Mouse (Mus musculus): Measurements from ENCODE around the gene Tesk2.
A peak's percentile ranks its signal among the peaks of the same experiment; 100 is the strongest.

Tesk2 gene

DNA sequence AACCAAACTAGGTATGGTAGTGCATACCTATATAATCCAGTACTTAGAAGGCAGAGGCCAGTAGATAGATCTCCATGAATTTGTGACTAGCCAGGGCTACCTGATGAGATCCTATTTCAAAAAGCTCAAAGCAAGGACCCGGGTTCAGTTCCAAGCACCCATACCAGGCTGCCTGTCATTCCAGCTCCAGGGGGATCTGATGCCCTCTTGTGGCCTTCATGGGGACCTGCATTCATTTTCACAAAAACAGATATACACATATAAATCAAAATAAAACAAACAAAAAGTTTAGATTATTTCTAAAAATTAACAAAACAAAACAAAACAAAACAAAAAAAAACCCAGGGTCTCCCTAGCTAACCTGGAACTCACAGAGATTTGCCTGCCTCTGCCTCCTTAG lies 65.8 kb downstream of the Tesk2 start:
- no peak for DNase-seq (ENCODE audit: extremely low read depth, insufficient read length, low spot score)

DNA sequence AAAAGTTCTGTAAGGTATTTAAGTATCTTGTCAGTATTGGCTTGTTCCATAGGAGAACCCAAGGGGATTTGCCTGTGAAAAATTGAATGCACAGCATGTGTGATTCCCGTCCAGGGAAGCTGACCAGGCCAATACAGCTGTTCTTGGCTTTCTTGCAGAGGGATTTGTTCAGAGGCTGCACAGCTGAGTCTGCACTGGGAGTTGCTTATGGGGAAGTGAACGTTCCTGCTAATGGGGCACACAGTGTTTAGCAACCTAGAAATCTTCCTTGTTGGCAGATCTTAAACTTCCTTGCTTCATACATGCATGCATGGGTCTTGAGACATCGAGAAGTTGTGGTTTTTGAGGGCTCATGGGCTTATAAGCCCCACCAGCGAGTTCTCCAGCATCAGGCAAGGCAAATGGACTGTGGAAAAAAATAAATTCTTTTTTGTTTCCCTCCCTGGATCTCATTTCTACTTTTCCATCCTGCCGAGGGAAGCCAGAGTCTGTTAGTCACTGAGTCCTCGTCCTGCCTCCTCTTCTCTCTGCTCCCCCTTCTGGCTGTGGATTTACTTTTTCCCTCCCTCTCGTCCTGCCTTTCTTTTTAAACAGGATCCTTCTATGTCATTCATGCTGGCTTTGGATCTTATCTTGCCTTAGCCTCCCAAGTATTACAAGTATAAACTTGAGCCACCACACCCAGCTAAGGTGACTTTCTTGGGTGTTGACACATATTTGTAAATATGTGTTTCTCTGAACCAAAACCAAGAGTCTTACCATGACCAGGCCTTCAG lies 67.4 kb downstream of the Tesk2 start:
- peak; percentile 37 for DNase-seq (ENCODE audit: extremely low read depth, insufficient read length, low spot score)

DNA sequence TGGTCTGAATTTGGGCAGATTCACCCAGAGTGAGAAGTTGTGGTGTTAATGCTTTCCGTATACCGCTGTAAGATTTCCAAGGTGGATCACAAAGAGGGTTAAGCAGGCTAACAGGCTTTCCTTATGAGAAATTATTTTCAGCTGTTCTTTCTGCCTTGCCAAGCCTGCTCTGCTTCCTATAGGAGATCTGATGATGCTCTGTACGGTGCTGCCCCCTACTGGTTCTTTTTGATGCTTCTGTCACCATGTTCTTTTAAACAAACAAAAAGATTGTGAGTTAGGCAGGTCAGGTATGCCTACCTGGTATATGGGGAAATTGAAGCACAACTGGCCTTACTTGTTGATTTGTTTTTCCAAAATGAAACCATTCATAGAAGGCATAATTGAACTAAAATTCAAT lies 68.2 kb downstream of the Tesk2 start:
- peak; percentile 29 for DNase-seq (ENCODE audit: extremely low read depth, insufficient read length, low spot score)

DNA sequence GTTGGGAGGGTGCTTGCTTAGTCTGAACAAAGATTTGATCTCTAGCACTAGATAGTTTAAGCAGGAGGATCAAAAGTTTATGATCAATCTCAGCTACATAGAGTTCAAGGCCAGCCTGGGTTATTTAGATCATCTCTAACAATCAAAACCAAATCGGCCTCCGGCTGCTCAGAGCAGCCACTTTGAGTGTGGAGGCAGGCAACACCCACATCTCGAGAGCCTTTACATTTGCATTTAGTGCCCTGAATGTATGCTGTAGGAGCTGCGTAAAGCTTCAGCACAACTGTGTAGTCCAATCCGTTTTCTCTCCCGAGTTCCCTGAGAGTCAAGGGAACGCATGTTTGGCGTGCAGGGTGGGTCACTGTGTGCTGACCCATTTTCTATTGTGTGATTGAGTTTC lies 71.7 kb downstream of the Tesk2 start:
- DNase-seq (ENCODE audit: extremely low read depth, insufficient read length, low spot score): no peak

DNA sequence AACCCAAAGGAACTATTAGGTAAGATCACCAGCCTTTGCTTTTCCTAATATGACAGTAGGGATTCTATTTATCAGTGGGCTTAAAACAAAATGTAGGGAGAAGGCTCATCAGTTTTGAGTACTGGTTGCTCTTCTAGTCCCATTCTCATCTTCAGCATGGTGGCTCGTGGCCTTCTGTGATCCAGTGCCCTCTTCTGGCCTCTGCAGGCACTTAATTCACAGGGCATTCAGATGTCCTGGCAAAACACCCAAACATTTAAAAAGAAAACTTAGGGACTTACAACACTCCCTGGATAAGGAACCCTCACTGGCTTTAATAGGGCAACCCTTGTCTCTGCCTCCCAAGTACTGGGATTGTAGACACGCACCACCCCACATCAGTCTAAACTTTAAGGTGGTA lies 73.5 kb downstream of the Tesk2 start:
- DNase-seq (ENCODE audit: extremely low read depth, insufficient read length, low spot score): no peak

DNA sequence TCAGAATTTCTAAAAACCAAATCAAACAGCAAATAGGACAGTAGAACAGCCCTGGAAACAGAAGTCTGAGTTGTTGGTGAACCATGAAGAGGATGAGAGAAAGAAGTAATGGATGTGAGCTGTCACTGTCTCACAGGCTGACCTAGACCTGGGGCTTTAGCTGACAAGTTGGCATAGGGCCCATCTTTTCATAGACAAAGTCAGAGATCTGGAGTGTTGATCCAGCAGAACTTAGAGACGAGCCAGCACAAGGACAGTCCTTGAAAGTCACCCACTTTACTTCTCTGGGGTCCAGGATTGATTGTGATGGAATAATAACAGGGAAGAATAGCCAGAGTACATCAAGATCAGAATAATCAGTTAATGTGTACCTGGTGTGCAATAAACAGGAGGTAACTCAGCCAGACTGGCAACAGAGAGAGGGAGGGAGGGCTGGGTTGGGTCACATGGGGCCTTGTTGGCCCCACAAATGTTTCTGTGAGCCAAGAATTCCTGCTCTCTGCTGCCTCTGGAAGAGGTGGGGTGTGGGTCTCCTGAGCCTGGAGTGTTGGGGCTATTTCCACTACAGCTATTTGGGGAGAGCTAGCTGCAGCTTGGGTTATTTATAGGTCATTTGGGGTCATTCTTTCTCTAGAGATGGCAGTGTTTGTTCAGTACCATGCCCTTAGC lies 75.8 kb downstream of the Tesk2 start:
- no peak for DNase-seq (ENCODE audit: extremely low read depth, insufficient read length, low spot score)

DNA sequence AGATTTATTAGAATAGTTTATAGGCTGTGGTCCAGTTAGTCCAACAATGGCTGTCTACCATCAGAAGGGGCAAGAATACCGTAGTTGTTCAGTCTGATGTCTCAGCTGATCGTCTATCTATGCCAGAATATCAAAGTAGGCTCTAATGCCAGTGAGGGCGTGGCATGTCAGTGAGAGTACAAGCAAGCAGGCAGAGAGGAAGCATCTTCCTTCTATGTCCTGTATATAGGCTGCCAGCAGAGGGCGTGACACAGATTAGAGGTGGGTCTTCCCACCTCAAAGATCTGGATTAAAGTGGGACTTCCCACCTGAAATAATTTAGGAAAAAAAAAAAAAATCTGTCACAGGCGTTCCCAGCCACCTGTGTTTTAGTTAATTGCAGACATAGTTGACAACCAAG lies 79.2 kb downstream of the Tesk2 start:
- DNase-seq (ENCODE audit: extremely low read depth, insufficient read length, low spot score): no peak

DNA sequence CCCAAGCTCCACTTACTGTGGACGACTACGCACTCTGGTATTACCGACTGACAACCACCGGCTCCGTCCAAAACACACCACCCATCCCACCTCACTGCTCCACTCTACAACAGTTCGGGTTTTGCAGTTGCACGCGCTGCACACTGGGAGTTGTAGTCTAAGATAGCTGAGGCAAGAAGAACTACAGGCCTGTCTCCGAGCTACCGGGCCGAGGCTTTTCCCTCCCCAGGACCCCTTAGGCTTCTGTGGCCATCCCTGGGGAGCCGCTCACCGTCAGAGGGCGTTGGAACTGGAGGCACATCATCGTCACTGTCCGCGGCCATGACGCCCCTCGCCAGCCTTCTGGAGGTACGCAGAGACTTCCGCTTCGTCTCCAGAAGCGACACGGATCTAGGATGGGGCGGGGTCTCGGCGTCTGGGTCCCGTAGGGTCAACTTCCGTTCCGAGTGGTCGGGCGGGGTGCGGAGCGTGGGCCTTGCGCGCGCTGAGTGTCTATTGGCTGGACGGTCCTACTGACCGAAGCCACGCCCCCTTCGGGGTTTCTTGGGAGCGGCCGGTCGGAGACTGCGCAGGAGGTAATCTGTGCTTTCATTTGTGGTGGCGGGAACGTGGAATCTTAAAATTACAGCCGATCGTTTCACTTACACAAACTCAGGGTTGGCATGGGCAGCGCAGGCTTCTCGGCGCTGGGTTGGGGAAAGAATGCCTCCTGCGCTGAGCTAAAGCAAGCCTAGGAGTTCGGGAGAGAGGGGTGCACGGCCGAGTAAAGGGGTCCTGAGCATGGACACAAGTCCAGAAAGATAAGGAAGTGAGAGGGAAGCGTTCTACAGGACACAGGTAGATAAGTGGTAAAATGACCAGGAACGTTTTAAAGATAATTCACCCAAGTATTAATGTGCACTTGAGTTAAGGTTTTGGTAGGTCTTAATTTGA lies 86.7 kb downstream of the Tesk2 start, which contains the start of the genes Toe1 and Mutyh:
TSS of gene Toe1 (minus strand) at position 444 of the 933 bp plus-strand sequence.
TSS of gene Mutyh (plus strand) at position 527 of the 933 bp plus-strand sequence.
- DNase-seq (ENCODE audit: extremely low read depth, insufficient read length, low spot score): peak; percentile 98

DNA sequence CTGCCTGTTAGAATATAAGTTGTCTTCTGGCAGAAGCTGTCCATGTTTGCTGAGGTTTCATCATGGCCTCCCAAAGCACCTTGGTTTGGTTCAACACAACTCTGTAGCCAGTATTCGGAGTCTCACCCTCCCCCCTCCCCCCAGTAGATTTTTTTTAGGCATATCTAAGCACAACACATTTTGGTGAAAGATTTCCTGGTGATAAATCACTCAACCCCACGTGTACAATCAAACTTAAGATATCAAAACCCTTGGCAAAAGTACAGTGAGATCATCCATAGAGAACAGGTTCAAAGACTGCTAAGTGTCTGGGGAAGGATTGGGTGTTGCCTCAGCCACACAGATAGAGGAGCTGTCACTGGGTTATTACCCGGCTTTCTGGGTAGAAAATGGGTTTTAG lies 90.3 kb downstream of the Tesk2 start:
- no peak for DNase-seq (ENCODE audit: extremely low read depth, insufficient read length, low spot score)

DNA sequence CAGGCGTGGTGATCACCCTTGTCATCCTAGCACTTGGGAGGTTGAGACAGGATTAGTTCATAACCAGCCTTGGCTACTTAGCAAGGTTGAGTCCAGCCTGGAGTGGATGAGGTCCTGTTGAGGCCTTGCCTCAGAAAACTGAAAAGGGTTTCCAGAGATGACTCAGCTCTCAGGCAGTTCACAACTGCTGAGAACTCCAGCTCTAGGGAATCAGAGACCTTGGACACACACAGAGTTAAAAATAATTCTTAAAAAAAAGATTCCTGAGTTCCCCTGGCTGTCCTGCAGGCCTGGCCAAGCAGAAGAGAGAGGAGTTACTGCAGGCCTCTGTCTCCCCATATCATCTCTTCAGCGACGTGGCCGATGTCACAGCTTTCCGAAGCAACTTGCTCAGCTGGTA lies 94.5 kb downstream of the Tesk2 start:
- DNase-seq (ENCODE audit: extremely low read depth, insufficient read length, low spot score): no peak

DNA sequence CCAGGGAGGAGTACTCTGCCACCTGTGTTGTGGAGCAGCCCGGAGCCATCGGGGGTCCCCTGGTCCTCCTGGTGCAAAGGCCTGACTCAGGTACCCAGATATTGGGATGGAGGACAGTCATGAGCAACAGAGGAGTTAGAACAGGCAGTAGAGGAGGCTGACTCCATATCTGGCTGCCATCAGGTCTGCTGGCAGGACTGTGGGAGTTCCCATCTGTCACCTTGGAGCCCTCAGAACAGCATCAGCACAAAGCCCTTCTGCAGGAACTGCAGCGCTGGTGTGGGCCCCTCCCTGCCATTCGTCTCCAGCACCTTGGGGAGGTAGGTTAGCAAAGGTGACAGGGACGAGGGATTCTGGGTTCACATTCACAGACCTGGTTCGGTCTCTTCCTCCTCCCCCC lies 96.7 kb downstream of the Tesk2 start:
- no peak for DNase-seq (ENCODE audit: extremely low read depth, insufficient read length, low spot score)

DNA sequence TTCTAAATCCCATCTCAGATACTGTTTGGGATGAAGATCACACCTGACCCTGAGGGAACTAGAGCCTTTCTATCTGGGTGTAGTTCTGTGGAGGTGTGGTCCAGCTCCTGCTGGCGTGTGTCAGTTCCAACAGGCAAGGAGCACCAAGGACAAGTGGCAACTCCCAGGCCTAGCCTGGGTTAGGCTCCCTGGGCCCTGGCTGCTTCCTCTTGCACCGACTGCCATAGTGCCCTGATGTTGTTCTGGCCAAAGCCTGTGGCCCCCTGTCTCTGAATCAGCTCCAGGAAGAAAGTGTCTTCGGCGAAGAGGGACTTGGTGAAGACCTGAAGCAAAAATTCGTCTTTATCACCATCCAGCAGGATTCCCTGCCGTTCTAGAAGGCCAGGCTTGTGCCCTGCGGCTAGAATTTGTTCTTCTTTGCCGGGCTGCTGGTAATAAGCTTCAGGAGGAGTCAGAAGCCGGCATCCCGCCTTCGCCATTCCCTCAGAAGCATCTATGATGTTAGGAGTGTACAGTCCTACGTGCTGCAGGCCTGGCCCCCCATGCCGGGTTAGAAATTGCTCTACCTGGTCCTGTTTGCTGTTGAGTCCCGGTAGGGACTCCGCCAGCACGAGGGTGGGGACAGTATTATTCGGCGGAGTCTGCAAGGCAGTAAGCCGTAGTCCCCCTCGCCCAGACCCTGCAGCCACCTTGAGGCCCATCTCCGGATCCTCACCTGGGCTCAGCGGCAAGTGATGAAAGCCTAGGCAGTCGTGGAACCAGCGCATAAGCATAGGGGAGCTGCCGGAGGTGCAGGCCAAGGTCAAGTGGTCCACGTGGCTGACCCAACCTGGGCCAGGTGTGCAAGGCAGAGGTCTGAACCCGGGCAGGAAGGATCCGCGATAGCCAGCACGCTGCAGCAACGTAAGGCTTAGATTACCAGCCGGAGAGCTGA lies 99.5 kb downstream of the Tesk2 start:
- peak; percentile 24 for DNase-seq (ENCODE audit: extremely low read depth, insufficient read length, low spot score)

DNA sequence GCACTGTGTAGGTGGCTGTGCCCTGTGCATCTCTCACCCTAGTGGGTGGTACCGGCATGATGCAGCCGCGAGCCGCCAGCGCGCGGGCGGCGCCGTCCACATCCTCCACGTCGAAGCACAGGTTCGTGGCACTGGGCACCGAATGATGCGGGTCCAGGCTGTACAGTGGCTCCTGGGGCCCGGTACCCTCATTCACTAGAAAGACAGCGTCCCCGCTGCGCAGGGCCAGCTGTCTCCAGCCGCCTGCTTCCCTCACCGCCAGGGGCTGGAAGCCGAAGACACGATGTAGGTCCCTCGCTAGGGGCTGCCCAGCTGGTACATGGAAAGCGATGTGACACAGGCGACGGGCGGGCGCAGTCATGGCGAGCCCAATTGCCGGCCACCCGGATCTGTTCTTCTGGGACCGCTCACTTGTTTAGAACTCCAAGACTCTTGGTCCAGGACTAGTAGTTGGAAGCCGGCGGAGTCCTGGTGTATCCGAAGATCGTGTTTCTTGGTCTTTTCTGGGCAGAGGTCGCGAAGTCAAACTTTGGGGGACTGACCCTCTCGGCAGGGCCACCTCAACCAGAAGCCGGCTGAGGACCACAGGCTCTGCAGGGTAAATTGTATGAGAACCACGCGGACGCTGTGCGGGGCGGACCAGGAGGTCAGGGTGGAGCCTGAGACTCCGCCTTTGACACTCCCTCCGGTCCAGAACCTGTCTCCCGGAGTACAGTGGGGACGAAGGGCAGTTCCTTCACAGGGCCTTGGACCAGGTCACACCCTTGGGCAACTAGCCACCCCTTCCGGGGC lies 100.3 kb downstream of the Tesk2 start:
- peak; percentile 83 for DNase-seq (ENCODE audit: extremely low read depth, insufficient read length, low spot score)

DNA sequence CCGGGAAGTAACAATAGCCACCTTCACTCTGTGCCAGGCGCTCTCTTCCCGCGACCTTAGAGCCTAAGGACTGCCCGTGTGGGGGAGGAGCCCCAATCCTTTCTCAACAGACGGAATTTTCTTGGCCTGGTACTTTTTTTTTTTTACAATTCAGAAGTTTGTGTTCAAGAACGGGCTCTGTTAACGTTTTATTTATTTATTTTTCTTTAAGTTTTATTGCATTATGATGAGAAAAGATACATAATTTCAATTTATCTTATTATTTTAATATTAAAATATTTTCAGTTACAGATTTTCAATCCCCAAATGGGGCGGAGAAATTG lies 100.9 kb downstream of the Tesk2 start, which contains the start of gene Hpdl:
TSS of gene Hpdl (minus strand) at position 14 of the 323 bp plus-strand sequence.
- DNase-seq (ENCODE audit: extremely low read depth, insufficient read length, low spot score): no peak

DNA sequence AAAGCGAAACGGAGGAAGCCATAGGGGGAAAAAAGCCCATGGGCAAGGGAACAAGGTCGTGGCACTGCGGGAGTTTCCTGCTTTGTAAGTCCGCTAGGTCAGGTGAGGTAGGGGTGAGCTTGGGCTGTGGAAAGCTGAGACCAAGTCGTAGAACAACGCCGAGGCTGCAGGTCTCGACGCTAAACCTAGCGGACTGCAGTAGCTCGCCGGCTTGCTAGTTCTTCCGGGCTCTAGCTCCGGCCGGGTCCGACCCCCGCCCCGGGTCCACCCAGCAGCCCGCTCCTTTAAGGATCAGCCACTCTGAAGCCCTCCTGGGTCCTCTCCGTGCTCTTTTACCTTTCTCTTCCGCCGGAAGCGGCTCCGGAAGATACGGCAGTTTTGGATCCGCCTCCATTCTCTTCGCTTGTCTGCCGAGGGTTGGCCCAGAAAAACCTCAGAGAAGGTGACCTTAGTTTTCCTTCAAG lies 103.8 kb downstream of the Tesk2 start:
- DNase-seq (ENCODE audit: extremely low read depth, insufficient read length, low spot score): no peak

DNA sequence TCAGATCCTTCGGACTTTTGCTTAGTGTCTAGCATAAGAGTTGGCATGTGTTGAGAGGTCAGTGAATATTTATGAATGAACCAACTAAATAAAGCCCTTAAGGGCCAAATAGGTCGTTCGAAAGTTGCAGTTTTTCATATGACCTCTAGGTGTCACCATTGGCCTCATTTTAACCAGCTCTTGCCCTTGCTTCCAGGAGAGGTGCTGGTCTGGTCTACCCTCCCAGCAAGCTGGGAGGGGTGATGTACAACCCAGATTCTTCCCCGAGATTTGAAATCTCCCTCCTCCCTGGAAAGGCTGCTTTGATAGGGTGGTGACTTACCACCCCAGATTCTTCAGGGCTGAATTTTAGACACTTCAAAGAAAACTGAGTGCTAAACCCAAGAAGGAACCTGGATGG lies 107.1 kb downstream of the Tesk2 start:
- peak; percentile 37 for DNase-seq (ENCODE audit: extremely low read depth, insufficient read length, low spot score)

DNA sequence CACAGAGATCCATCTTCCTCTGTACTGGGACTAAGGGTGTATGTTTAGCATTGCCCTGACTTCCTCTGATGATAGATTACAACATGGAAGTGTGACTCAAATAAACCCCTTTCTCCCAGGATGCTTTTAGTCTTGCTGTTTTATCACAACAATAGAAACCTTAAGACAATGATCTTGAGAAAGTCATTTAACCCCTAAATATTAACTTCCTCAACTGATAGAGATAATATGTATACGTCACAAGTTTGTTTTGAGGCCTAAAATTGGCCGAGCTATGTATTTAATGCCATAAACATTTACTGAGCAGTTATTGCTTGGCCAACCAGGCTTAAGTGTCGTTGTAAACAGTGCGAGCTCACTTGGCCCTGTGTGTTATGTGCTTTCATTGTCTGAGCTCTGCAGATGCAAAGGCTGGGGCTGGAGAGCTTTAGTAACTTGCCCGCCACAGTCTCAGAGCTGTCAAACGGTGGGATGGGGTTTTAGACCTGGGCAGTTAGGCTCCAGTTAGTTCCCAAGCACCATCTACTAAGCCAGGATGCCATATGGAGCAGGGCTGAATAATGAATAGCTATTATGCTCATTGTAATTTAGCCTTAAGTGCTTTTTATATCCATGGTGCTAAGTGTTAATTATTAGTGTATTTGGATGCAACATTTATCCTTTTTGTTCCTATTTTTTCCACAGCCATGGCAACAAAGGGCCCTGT lies 108.8 kb downstream of the Tesk2 start:
- DNase-seq (ENCODE audit: extremely low read depth, insufficient read length, low spot score): no peak

DNA sequence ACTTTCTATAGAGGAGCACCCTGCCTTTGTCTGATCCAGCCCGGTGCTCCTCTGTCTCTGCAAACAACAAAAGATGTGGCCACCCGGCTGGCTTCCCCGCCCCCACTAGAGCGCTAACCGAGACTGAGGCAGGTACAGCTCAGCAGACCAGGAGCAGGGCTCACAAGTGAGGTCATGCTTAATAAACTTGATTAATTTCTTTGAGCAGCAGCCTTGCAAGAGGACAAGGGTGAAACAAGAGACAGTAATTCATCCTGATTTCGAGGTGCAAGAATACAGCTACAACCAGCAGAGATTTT lies 109.3 kb downstream of the Tesk2 start:
- DNase-seq (ENCODE audit: extremely low read depth, insufficient read length, low spot score): no peak

DNA sequence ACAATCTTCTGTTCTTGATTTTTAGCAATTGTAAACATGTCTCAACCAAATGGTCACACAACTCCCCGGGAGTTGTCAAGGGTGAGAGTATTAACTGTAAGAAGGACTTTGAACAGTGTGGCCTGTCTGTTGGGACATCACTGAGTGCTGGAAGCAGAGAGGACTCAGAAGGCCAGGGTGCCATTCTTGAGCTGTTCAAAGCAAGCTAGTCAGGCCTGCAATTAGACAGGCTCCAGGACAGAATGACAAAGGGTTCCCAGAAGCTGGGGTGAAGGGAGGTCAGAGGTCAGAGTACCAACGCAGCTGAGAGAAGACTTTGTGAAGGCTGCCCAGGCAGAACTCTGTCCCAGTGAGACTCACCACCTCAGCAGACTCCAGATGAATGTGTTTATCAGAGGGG lies 118.3 kb downstream of the Tesk2 start:
- no peak for DNase-seq (ENCODE audit: extremely low read depth, insufficient read length, low spot score)
